8 mouse cellular contexts compared by ENCODE assay signal in the genomic region with DNA sequence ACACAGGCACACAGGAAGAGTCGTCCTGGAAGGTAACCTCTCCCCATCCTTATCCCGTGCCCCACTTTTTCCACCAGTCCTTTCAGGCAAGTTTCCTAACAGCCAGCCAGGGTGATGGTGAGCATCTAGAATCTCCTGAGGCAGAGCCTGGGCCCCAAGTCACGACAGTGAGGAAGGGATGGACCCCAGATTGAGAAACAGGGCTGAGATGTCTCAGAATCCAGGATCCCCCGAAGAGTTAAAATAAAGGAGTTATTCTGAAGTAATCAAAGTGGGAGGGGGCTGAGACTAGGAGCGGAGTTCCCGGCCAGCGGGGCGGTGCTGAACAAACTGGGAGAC. TPM values are rescaled to one million over a fixed set of nuclear protein-coding genes. Genes with fewer than 3 reads are reported as not detected.
DNase-seq lines count a peak whose midpoint lies in the region; ATAC-seq and TF ChIP-seq lines count a peak whose summit lies in the region.

No protein-coding gene starts in this region.

- H3K4me3 ChIP-seq in cerebellum, adult 2 months (replicated peaks; ENCODE audit: insufficient read depth, low read depth, low read length) = peak overlapping the region; percentile 85
- peak overlapping the region; percentile 84 for H3K4me3 ChIP-seq in spleen, adult 2 months (ENCODE audit: extremely low read depth, insufficient read depth, insufficient read length)
- H3K4me3 ChIP-seq in liver, embryonic 12.5 days = peak overlapping the region; percentile 90
- peak overlapping the region; percentile 96 for H3K4me3 ChIP-seq in stomach, postnatal 0 days (ENCODE audit: low read depth, low read length)

- no peak for TF ChIP-seq CTCF in cerebellum, adult 2 months (IDR thresholded peaks at IDR 0.05; ENCODE audit: borderline replicate concordance, insufficient read depth, low read depth, low read length)
- no peak for TF ChIP-seq CTCF in spleen, adult 2 months (IDR thresholded peaks at IDR 0.05; ENCODE audit: extremely low read depth, insufficient read depth, insufficient read length, insufficient replicate concordance)
- TF ChIP-seq CTCF in stomach, postnatal 0 days (IDR thresholded peaks at IDR 0.05; ENCODE audit: low read depth) = no peak

- no peak for TF ChIP-seq POLR2A in cerebellum, adult 2 months (IDR thresholded peaks at IDR 0.05; ENCODE audit: borderline replicate concordance, insufficient read depth, low read length)
- TF ChIP-seq POLR2A in spleen, adult 2 months (IDR thresholded peaks at IDR 0.05; ENCODE audit: low read depth, low read length) = no peak

- WGBS in cerebellum, adult 2 months = under 1% methylated on average over 8 of the region's 8 CpGs
- 2% methylated on average over 8 of the region's 8 CpGs for WGBS in spleen, adult 2 months
- 1% methylated on average over 8 of the region's 8 CpGs for WGBS in liver, embryonic 12.5 days (ENCODE audit: insufficient replicate concordance)
- WGBS in stomach, postnatal 0 days = under 1% methylated on average over 8 of the region's 8 CpGs

- peak overlapping the region; percentile 18; the same call in 1 of the 2 replicates for H3K27ac ChIP-seq in cerebellum, adult 2 months (ENCODE audit: insufficient read depth, low read length)
- H3K27ac ChIP-seq in spleen, adult 2 months (ENCODE audit: insufficient read depth, low read length) = peak overlapping the region; percentile 82
- H3K27ac ChIP-seq in liver, embryonic 12.5 days = peak overlapping the region; percentile 95; the same call in 1 of the 2 replicates
- H3K27ac ChIP-seq in stomach, postnatal 0 days (replicated peaks) = peak overlapping the region; percentile 36

- DNase-seq in cerebellum, adult 2 months = no peak
- no peak for DNase-seq in cerebellum, adult 9-11 months
- DNase-seq in spleen, adult 2 months (ENCODE audit: low read depth in 1 of 2, low spot score in 2 of 2) = no peak
- no peak for DNase-seq in spleen, postnatal 4 days (ENCODE audit: low spot score in 2 of 2)
- DNase-seq in stomach, postnatal 0 days (ENCODE audit: low spot score) = no peak
- DNase-seq in MN1 (ENCODE audit: low spot score) = no peak
- no peak for DNase-seq in right cerebral cortex, adult 2 months (ENCODE audit: low spot score in 2 of 2)

- no peaks in the 10 kb centered on the region for H3K9me3 ChIP-seq in liver, embryonic 12.5 days (replicated peaks)
- no peaks in the 10 kb centered on the region for H3K9me3 ChIP-seq in stomach, postnatal 0 days (ENCODE audit: control insufficient read depth, low read length)

- no peaks in the 10 kb centered on the region for H3K27me3 ChIP-seq in cerebellum, adult 2 months (ENCODE audit: control insufficient read depth, insufficient read depth, low read length)
- no peaks in the 10 kb centered on the region for H3K27me3 ChIP-seq in spleen, adult 2 months (ENCODE audit: control insufficient read depth, insufficient read depth, low read length)
- H3K27me3 ChIP-seq in liver, embryonic 12.5 days (replicated peaks) = no peaks in the 10 kb centered on the region
- H3K27me3 ChIP-seq in stomach, postnatal 0 days (ENCODE audit: control insufficient read depth, insufficient read depth, low read length) = no peaks in the 10 kb centered on the region

- ATAC-seq in liver, embryonic 12.5 days = no peak
- no peak; the same call in 1 of the 2 replicates for ATAC-seq in stomach, postnatal 0 days (ENCODE audit: low FRiP score, low TSS enrichment)

- H3K9ac ChIP-seq in liver, embryonic 12.5 days = peak overlapping the region; percentile 71
- peak overlapping the region; percentile 45 for H3K9ac ChIP-seq in stomach, postnatal 0 days (ENCODE audit: low read length)

- peak overlapping the region; percentile 74 for H3K4me2 ChIP-seq in liver, embryonic 12.5 days
- H3K4me2 ChIP-seq in stomach, postnatal 0 days (replicated peaks; ENCODE audit: low read depth) = peak overlapping the region; percentile 45

- TF ChIP-seq EP300 in stomach, postnatal 0 days (optimal IDR thresholded peaks at IDR 0.05) = no peak

- H3K4me1 ChIP-seq in cerebellum, adult 2 months (ENCODE audit: control insufficient read depth, insufficient read depth, low read length) = no peaks in the 10 kb centered on the region
- H3K4me1 ChIP-seq in spleen, adult 2 months (ENCODE audit: control insufficient read depth, insufficient read depth, insufficient read length) = peaks cover 7% of the 10 kb centered on the region
- H3K4me1 ChIP-seq in liver, embryonic 12.5 days = peaks cover 44% of the 10 kb centered on the region
- no peaks in the 10 kb centered on the region; the same call in 1 of the 2 replicates for H3K4me1 ChIP-seq in stomach, postnatal 0 days (replicated peaks; ENCODE audit: control insufficient read depth, insufficient read depth)

- no peaks in the 10 kb centered on the region for H3K36me3 ChIP-seq in spleen, adult 2 months (ENCODE audit: control insufficient read depth, insufficient read depth, low read length)
- no peaks in the 10 kb centered on the region; the same call in 1 of the 2 replicates for H3K36me3 ChIP-seq in liver, embryonic 12.5 days
- no peaks in the 10 kb centered on the region for H3K36me3 ChIP-seq in stomach, postnatal 0 days (ENCODE audit: control insufficient read depth, insufficient read depth, low read length)

RNA-seq across cellular contexts. Expression of gene Leprot, which starts 0.7 kb away (rescaled TPM):
- polyA plus RNA-seq in cerebellum, adult 2 months (2012; rRNA removed) = 30.7 and 33.3 TPM in 2 replicates
- polyA plus RNA-seq in spleen, adult 2 months (2012; rRNA removed) = 41.0 and 41.7 TPM in 2 replicates
- polyA plus RNA-seq in liver, embryonic 12.5 days (2016; fragmentation: Nextera tagmentation; extraction: Ambion mirVana) = 48.1 and 51.2 TPM in 2 replicates
- 87.9 and 89.5 TPM in 2 replicates for polyA plus RNA-seq in stomach, postnatal 0 days (2015; fragmentation: Nextera tagmentation; extraction: Ambion mirVana)

Comparison
In these comparisons a context has a peak if more than half of its experiments do, and no peak if none do; other contexts are left out.
1. H3K27ac ChIP-seq: peak in every context shown above with its lines; median percentile 95 in liver, embryonic 12.5 days; 82 in spleen, adult 2 months; 36 in stomach, postnatal 0 days; 18 in cerebellum, adult 2 months.